Mouse (Mus musculus) macrophage (primary cell): Measurements from ENCODE around the gene Hist1h2bl. TPM values are rescaled to one million over a fixed set of nuclear protein-coding genes. Genes with fewer than 3 reads are reported as not detected.
A peak's percentile ranks its signal among the peaks of the same experiment; 100 is the strongest.

Source experiments
- H3K27ac ChIP-seq: fragments of 350-480 bp; formaldehyde crosslinking; 2 replicates; pipeline ENCODE4 v1.9.0; 2021
- H3K36me3 ChIP-seq: fragments of 350-480 bp; formaldehyde crosslinking; 2 replicates; pipeline ENCODE4 v1.9.0; 2021; ENCODE audit errors: inconsistent target
- H3K4me3 ChIP-seq: fragments of 350-480 bp; formaldehyde crosslinking; 2 replicates; pipeline ENCODE4 v1.9.0; 2021; ENCODE audit errors: inconsistent target
- H3K79me2 ChIP-seq: fragments of 350-480 bp; formaldehyde crosslinking; 2 replicates; pipeline ENCODE4 v1.9.0; 2021; ENCODE audit errors: inconsistent target
- WGBS: methylation state at CpG from one replicate; pipeline ENCODE4 v1.1.7; 2026; ENCODE audit warnings: inconsistent platforms; ENCODE audit not compliant: missing documents; 5-methylcytosine and 5-hydroxymethylcytosine counted together
- polyA plus RNA-seq: library from polyadenylated mRNA; stranded (reverse); fragments of 250-400 nt; gene quantifications from 3 replicates; pipeline ENCODE4 v1.2.4, GENCODE M21; 2018; ENCODE audit warnings: inconsistent platforms

Gene Hist1h2bl
- polyA plus RNA-seq, 1 experiment from 2014 or later, result not detected

- peak overlapping the region; percentile 14; the same call in 1 of the 2 replicates for H3K4me3 ChIP-seq
- no peaks in the 10 kb centered on the region for H3K79me2 ChIP-seq
- no peaks in the 10 kb centered on the region for H3K36me3 ChIP-seq
- 3% methylated on average over 14 of the region's 22 CpGs for WGBS
- peak overlapping the region; percentile 51 for H3K27ac ChIP-seq
These were observed 646 bp downstream of the Hist1h2bl start for GRCm38 (mm10) chr13:21715131-21715863.

- Histone ChIP-seq H3K4me3 (peak overlapping the region; percentile 14; the same call in 1 of the 2 replicates), H3K79me2 (no peaks in the 10 kb centered on the region), H3K27ac (peak overlapping the region; percentile 51), H3K36me3 (no peaks in the 10 kb centered on the region)
- 2% methylated on average over 7 of the region's 7 CpGs for whole genome bisulfite sequencing
These were observed 1.2 kb downstream of the Hist1h2bl start for GRCm38 (mm10) chr13:21714725-21715124.

- no peak overlapping the region for H3K4me3 ChIP-seq
- H3K79me2 ChIP-seq, result no peaks in the 10 kb centered on the region
- H3K36me3 ChIP-seq, result no peaks in the 10 kb centered on the region
- 55% methylated on average over 4 of the region's 4 CpGs for WGBS
- H3K27ac ChIP-seq, result no peak overlapping the region
These were observed 4.2 kb downstream of the Hist1h2bl start for GRCm38 (mm10) chr13:21711698-21712097.

- 9% methylated on average over 22 of the region's 22 CpGs for WGBS
- Histone ChIP-seq H3K4me3 (peak overlapping the region; percentile 87), H3K27ac (no peak overlapping the region), H3K79me2 (no peaks in the 10 kb centered on the region), H3K36me3 (no peaks in the 10 kb centered on the region)
These were observed 5.0 kb downstream of the Hist1h2bl start for GRCm38 (mm10) chr13:21710821-21711525.

GRCm38 (mm10) chr13:21710031-21710711 lies 5.8 kb downstream of the Hist1h2bl start:
- H3K27ac ChIP-seq, result 0 out of 2 replicates have a peak overlapping the region, but pooled peaks have one; percentile 24
- no peaks in the 10 kb centered on the region for H3K79me2 ChIP-seq
- 0% methylated on average over 32 of the region's 32 CpGs for WGBS
- H3K4me3 ChIP-seq, result peak overlapping the region; percentile 87
- no peaks in the 10 kb centered on the region for H3K36me3 ChIP-seq

GRCm38 (mm10) chr13:21706669-21707068 lies 9.3 kb downstream of the Hist1h2bl start:
- H3K79me2 ChIP-seq, result no peaks in the 10 kb centered on the region
- 82% methylated on average over 4 of the region's 4 CpGs for WGBS

GRCm38 (mm10) chr13:21697811-21698210 lies 18.1 kb downstream of the Hist1h2bl start, which contains the start of gene Olfr1359:
Gene Olfr1359 (plus strand): TSS chr13:21698111.
- Histone ChIP-seq H3K27ac (no peak within 1 kb of the TSS), H3K36me3 (no peaks in the 10 kb centered on the region), H3K4me3 (no peak within 1 kb of the TSS), H3K79me2 (no peaks in the 10 kb centered on the region)

More at GRCm38 (mm10) chr13:21706669-21707068, 9.3 kb downstream of the Hist1h2bl start:
- Histone ChIP-seq H3K4me3 (no peak overlapping the region), H3K27ac (no peak overlapping the region), H3K36me3 (no peaks in the 10 kb centered on the region)

GRCm38 (mm10) chr13:21677305-21677704 lies 38.6 kb downstream of the Hist1h2bl start, which contains the start of gene Olfr1360:
Gene Olfr1360 (minus strand): TSS chr13:21677405.
- H3K79me2 ChIP-seq, result no peaks in the 10 kb centered on the region
- H3K36me3 ChIP-seq, result no peaks in the 10 kb centered on the region
- 76% methylated on average over 2 of the region's 2 CpGs for WGBS
- no peak within 1 kb of the TSS for H3K4me3 ChIP-seq
- H3K27ac ChIP-seq, result no peak within 1 kb of the TSS

Other genes with a start within 250 kb of the Hist1h2bl start
- gene Nkapl, start 247.6 kb downstream of the Hist1h2bl start, polyA plus RNA-seq, result 0.29 to 0.41 TPM in 2 of 3 replicates, not detected in the other
- 0.47 to 0.84 TPM (median 0.63 TPM) in 3 replicates for gene Zkscan4, start 237.2 kb downstream of the Hist1h2bl start, polyA plus RNA-seq
- gene Gm10065, start 236.7 kb downstream of the Hist1h2bl start, polyA plus RNA-seq, result not detected in 3 replicates
- gene AK157302, start 220.9 kb downstream of the Hist1h2bl start, polyA plus RNA-seq, result 0.11 to 0.38 TPM (median 0.23 TPM) in 3 replicates
- gene Gm11273, start 214.7 kb downstream of the Hist1h2bl start, polyA plus RNA-seq, result 3.8 to 14.2 TPM (median 11.7 TPM) in 3 replicates
- 3.0 to 3.6 TPM (median 3.4 TPM) in 3 replicates for gene Zkscan8, start 185.0 kb downstream of the Hist1h2bl start, polyA plus RNA-seq
- not detected in 3 replicates for gene Olfr1366, start 173.3 kb downstream of the Hist1h2bl start, polyA plus RNA-seq
- not detected in 3 replicates for gene Olfr1535, start 156.2 kb downstream of the Hist1h2bl start, polyA plus RNA-seq
- gene Olfr1364, start 134.4 kb downstream of the Hist1h2bl start, polyA plus RNA-seq, result not detected in 3 replicates
- not detected in 3 replicates for gene Olfr1362, start 102.1 kb downstream of the Hist1h2bl start, polyA plus RNA-seq
- not detected in 3 replicates for gene Olfr11, start 73.6 kb downstream of the Hist1h2bl start, polyA plus RNA-seq
- not detected in 3 replicates for gene Olfr1361, start 52.8 kb downstream of the Hist1h2bl start, polyA plus RNA-seq
- gene Olfr1360, start 38.7 kb downstream of the Hist1h2bl start, polyA plus RNA-seq, result not detected in 3 replicates
- not detected in 3 replicates for gene Olfr1359, start 18.0 kb downstream of the Hist1h2bl start, polyA plus RNA-seq
- gene Hist1h2ai, start 279 bp upstream of the Hist1h2bl start, polyA plus RNA-seq, result not detected in 3 replicates
- gene Hist1h3h, start 1.5 kb upstream of the Hist1h2bl start, polyA plus RNA-seq, result 1.6 TPM in 1 of 3 replicates, not detected in the others
- not detected in 3 replicates for gene Hist1h2bm, start 5.9 kb upstream of the Hist1h2bl start, polyA plus RNA-seq
- not detected in 3 replicates for gene Hist1h4j, start 18.9 kb upstream of the Hist1h2bl start, polyA plus RNA-seq
- gene Hist1h4k, start 34.4 kb upstream of the Hist1h2bl start, polyA plus RNA-seq, result 3.4 to 5.4 TPM in 2 of 3 replicates, not detected in the other
- not detected in 3 replicates for gene Hist1h2ak, start 37.7 kb upstream of the Hist1h2bl start, polyA plus RNA-seq
- 1.4 TPM in 1 of 3 replicates, not detected in the others for gene Hist1h2bn, start 38.0 kb upstream of the Hist1h2bl start, polyA plus RNA-seq
- not detected in 3 replicates for gene Hist1h1b, start 64.5 kb upstream of the Hist1h2bl start, polyA plus RNA-seq
- gene Hist1h3i, start 67.2 kb upstream of the Hist1h2bl start, polyA plus RNA-seq, result not detected in 3 replicates
- gene Hist1h2an, start 71.1 kb upstream of the Hist1h2bl start, polyA plus RNA-seq, result not detected in 3 replicates
- not detected in 3 replicates for gene Hist1h2bp, start 71.3 kb upstream of the Hist1h2bl start, polyA plus RNA-seq
- 0.17 to 0.62 TPM in 2 of 3 replicates, not detected in the other for gene Hist1h2bq, start 94.1 kb upstream of the Hist1h2bl start, polyA plus RNA-seq
- not detected in 3 replicates for gene Hist1h2ao, start 94.3 kb upstream of the Hist1h2bl start, polyA plus RNA-seq
- 1.4 TPM in 1 of 3 replicates, not detected in the others for gene Hist1h4m, start 95.6 kb upstream of the Hist1h2bl start, polyA plus RNA-seq
- gene Hist1h4n, start 116.1 kb upstream of the Hist1h2bl start, polyA plus RNA-seq, result not detected in 3 replicates
- gene Hist1h2ap, start 117.4 kb upstream of the Hist1h2bl start, polyA plus RNA-seq, result 13.7 to 51.2 TPM (median 37.0 TPM) in 3 replicates
- 1.1 TPM in 1 of 3 replicates, not detected in the others for gene Hist1h2br, start 117.6 kb upstream of the Hist1h2bl start, polyA plus RNA-seq
- 0.14 TPM in 1 of 3 replicates, not detected in the others for gene Zfp184, start 229.0 kb upstream of the Hist1h2bl start, polyA plus RNA-seq